Mouse (Mus musculus) thymus, adult 2 months (tissue): ENCODE results near the gene Farp1. TPM values are rescaled to one million over a fixed set of nuclear protein-coding genes. Genes with fewer than 3 reads are reported as not detected.
"Not testable (repeated sequence)": the region's sequence is repeated elsewhere in the genome, so short reads cannot be mapped to it uniquely, and the experiment has no call there.

Experiments used
- DNase-seq: peaks from one replicate; pipeline ENCODE4 v3.0.0; 2021
- H3K27ac ChIP-seq: fragments of 200-500 bp; 2 replicates; pipeline ENCODE4 v1.5.1; 2012; ENCODE audit warnings: low read length, control low read depth; ENCODE audit not compliant: control insufficient read depth, insufficient read depth
- H3K27me3 ChIP-seq: fragments of 200-500 bp; 2 replicates; pipeline ENCODE4 v1.6.1; 2012; ENCODE audit warnings: mild to moderate bottlenecking, low read length, moderate library complexity, mixed read lengths; ENCODE audit not compliant: control insufficient read depth, insufficient read depth
- H3K36me3 ChIP-seq: fragments of 200-500 bp; 2 replicates; pipeline ENCODE4 v1.6.1; 2012; ENCODE audit warnings: mild to moderate bottlenecking, low read length, moderate library complexity; ENCODE audit not compliant: control insufficient read depth, insufficient read depth
- H3K4me1 ChIP-seq: fragments of 200-500 bp; replicated peaks from 2 replicates; pipeline ENCODE4 v1.6.1; 2012; ENCODE audit warnings: low read length; ENCODE audit not compliant: control insufficient read depth, insufficient read depth
- H3K4me3 ChIP-seq: fragments of 200-500 bp; 2 replicates; pipeline ENCODE4 v1.5.1; 2012; ENCODE audit warnings: mild to moderate bottlenecking, low read length, control low read depth, moderate library complexity; ENCODE audit not compliant: control insufficient read depth, insufficient read depth
- CTCF ChIP-seq: fragments of 200-500 bp; IDR thresholded peaks from 2 replicates; pipeline ENCODE4 v1.5.1; 2012; ENCODE audit warnings: mild to moderate bottlenecking, control low read depth, low read length, moderate library complexity, borderline replicate concordance; ENCODE audit not compliant: control insufficient read depth, poor library complexity, insufficient read depth; ENCODE audit errors: extremely low read depth
- POLR2A ChIP-seq: fragments of 200-500 bp; IDR thresholded peaks from 2 replicates; pipeline ENCODE4 v1.6.1; 2012; ENCODE audit warnings: mild to moderate bottlenecking, low read length, control low read depth, moderate library complexity; ENCODE audit not compliant: control insufficient read depth, poor library complexity, insufficient read depth; ENCODE audit errors: extremely low read depth
- WGBS: fragments of 180-500 bp; shearing (Covaris S2); methylation state at CpG from one replicate; pipeline ENCODE4 v1.1.7; 2018; 5-methylcytosine and 5-hydroxymethylcytosine counted together
- polyA plus RNA-seq: library from polyadenylated mRNA; depleted of rRNA; stranded (reverse); fragments of >200 nt; gene quantifications from 2 replicates; pipeline ENCODE4 v1.2.3, GENCODE M21; 2012

Farp1 gene
- polyA plus RNA-seq, 1 experiment = 5.1 TPM

DNA sequence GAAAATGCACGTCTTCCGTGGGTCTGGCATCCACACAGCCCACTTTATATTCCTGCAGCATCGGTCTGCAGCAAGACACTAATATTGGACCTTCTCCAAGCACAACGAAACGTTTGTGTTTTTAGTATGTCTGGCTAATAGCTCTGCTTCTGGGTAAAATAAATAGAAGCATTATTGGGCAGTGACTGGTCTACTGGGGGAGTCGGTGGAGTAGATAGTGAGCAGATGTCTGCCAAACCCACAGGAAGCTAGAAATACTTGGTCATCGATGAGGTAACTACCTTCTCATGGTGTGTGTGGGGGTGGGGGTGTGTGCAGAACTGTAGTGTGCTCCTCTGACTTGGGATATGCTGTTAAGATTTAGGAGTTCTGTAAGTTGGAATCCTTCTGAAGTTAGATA lies 2.3 kb downstream of the Farp1 start:
- Histone ChIP-seq H3K36me3 (no peaks in the 10 kb centered on the region), H3K27ac (no peak overlapping the region), H3K4me1 (no peaks in the 10 kb centered on the region; the same call in 1 of the 2 replicates), H3K27me3 (peaks cover 18% of the 10 kb centered on the region), H3K4me3 (no peak overlapping the region)
- WGBS = 49% methylated on average over 7 of the region's 7 CpGs
- DNase-seq = no peak
- TF ChIP-seq POLR2A (no peak), CTCF (no peak)

DNA sequence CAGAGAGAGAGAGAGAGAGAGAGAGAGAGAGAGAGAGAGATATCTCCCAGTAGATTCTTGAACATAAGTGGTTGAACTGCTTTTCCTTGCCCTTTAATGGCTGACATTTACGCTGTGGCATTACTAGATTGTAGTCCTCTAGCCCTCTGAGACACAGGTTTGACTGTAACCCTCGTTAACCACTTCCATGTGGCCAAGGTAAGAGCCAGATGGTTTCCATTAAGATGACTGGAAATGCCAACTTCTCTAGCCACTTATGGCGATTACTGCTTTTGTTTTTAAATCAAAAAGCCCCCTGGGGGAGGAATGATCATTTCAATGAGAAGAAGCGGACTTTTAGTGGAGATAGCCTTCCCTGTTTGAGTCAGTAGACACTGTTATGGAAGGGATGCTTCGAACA lies 3.7 kb downstream of the Farp1 start:
- WGBS = 84% methylated on average over 5 of the region's 5 CpGs
- TF ChIP-seq CTCF = no peak
- TF ChIP-seq POLR2A = no peak
- H3K27me3 ChIP-seq = peaks cover 18% of the 10 kb centered on the region
- no peaks in the 10 kb centered on the region for H3K36me3 ChIP-seq
- no peak overlapping the region for H3K4me3 ChIP-seq
- H3K27ac ChIP-seq = no peak overlapping the region
- no peaks in the 10 kb centered on the region; the same call in 1 of the 2 replicates for H3K4me1 ChIP-seq
- no peak for DNase-seq

DNA sequence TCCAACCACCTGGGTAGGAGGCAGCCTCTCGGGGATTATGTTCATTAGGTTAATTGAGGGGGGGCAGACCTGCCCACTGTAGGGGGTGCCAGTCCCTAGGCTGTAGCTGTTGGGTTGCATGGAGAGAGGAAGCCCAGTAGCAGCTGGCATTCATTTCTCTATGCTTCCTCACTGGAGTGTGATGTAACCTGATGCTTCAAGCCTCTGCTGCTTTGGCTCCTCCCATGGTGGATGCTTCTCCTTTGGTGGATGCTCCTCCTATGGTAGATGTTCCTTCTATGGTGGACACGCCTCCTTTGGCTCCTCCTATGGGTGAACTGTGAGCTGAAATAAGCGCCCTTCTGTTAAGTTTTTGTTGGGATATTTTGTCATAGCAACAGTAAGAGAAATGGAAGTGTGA lies 9.1 kb downstream of the Farp1 start:
- Histone ChIP-seq H3K4me1 (no peaks in the 10 kb centered on the region), H3K36me3 (no peaks in the 10 kb centered on the region), H3K27me3 (no peaks in the 10 kb centered on the region), H3K4me3 (no peak overlapping the region), H3K27ac (no peak overlapping the region)
- TF ChIP-seq CTCF = no peak
- TF ChIP-seq POLR2A = no peak
- WGBS = 92% methylated on average over 3 of the region's 3 CpGs
- no peak for DNase-seq

DNA sequence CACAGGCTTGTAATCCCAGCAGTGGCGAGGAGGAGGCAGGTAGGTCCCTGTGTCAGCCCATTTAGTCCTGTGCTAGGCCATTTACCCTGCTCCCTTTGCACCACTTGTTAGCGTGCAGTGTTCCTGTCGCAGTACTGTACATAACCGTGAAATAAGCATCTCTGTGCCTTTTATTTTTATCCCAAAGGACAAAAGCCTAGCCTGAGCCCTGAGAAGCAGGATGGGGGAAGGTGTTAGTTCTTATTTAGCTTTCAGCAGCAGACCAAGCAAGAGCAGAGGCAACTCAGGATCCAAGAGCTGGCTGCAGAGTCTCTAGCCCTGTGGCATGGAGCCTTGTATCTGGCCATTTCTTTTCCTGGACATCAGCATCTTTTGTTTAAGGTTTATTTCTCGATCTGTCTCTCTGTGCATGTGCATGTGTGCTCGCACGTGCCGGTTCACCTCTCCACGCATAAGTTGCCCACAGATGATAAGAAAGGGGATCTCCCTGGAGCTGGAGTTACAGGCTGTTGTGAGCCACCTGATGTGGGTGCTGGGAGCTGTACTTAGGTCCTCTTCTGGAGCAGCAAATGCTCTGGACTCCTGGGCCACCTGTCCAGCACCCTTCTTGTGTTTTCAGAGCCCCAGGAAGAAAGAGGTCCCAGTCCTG lies 11.4 kb downstream of the Farp1 start:
- no peak for TF ChIP-seq CTCF
- TF ChIP-seq POLR2A = no peak
- H3K4me3 ChIP-seq = no peak overlapping the region
- no peaks in the 10 kb centered on the region for H3K27me3 ChIP-seq
- no peak for DNase-seq
- no peaks in the 10 kb centered on the region for H3K4me1 ChIP-seq
- no peak overlapping the region for H3K27ac ChIP-seq
- no peaks in the 10 kb centered on the region for H3K36me3 ChIP-seq
- WGBS = 94% methylated on average over 9 of the region's 9 CpGs

DNA sequence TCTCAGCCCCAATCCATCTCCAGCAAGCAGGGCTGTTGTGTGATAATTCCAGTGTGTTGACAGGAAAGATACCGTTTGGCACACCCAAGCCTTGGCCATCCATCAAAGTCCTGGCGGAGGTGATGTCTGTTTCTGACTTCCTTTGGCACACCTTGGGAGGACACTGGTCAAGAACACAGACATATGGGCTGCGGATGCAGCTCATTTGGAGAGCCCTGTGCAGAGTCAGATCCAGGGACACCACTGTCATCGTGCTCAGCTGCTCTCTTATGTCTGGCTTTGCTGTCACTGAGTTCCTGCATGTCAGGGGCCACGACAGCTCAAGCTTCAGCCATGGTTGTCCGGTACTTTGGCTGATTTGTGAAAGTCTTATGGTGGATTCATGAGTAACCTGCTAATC lies 12.8 kb downstream of the Farp1 start:
- no peak for DNase-seq
- H3K4me3 ChIP-seq = no peak overlapping the region
- 92% methylated on average over 6 of the region's 6 CpGs for WGBS
- no peaks in the 10 kb centered on the region for H3K27me3 ChIP-seq
- no peak for TF ChIP-seq POLR2A
- TF ChIP-seq CTCF = no peak
- no peaks in the 10 kb centered on the region for H3K4me1 ChIP-seq
- H3K36me3 ChIP-seq = no peaks in the 10 kb centered on the region
- no peak overlapping the region for H3K27ac ChIP-seq

DNA sequence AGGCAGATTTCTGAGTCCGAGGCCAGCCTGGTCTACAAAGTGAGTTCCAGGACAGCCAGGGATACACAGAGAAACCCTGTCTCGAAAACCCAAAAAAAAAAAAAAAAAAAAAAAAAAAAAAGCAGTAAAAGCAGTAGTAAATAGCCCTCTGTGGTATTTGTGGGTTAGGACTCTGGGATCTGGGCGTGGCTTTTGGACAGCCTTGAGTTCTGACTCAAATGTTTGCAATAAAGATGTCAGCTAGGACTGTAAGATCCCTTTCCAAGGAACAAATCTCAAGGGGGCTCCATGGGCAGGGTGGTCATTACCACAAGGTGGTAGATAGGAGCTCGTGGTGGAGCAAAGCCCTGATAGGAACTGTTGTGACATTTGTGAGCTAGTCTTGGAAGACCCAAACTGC lies 16.0 kb downstream of the Farp1 start:
- 63% methylated on average over 3 of the region's 4 CpGs for WGBS
- not testable (repeated sequence) for H3K4me3 ChIP-seq, H3K27me3 ChIP-seq, H3K27ac ChIP-seq, H3K36me3 ChIP-seq, H3K4me1 ChIP-seq, DNase-seq

DNA sequence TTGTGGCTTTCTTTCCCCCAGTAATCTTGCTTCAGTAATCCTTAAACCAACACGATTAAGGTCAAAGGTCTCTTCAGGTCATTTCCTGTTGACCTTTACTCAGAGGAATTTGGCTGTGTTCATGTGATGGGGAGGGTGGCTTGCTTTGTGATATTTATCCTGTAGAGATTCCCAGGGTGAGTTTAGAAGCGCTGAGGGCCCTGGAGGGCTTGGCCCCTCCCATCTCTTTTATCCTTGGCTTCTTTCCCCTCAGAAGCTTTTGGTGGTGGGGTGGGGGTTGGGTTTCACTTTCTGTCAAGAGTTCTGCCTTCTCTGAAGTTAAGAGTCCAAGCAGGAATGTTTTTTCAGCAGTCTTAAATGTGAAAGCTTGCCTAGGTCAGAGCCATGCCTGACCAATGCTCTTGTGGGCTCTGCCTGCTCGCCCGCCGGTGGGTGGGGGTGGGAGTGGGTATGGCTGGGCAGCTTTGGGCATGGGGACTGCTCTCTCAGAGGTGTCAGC lies 18.1 kb downstream of the Farp1 start:
- Histone ChIP-seq H3K27ac (peak overlapping the region; percentile 15; the same call in 1 of the 2 replicates), H3K4me1 (0 out of 2 replicates have a peak, but pooled peaks cover 3% of the 10 kb centered on the region), H3K27me3 (no peaks in the 10 kb centered on the region), H3K4me3 (no peak overlapping the region), H3K36me3 (no peaks in the 10 kb centered on the region)
- WGBS = 45% methylated on average over 5 of the region's 5 CpGs
- peak; percentile 19 for DNase-seq
- no peak for TF ChIP-seq CTCF
- no peak for TF ChIP-seq POLR2A
